Mouse (Mus musculus) heart, postnatal 4 days (tissue): Measurements from ENCODE around the gene Itk. TPM values are rescaled to one million over a fixed set of nuclear protein-coding genes. Genes with fewer than 3 reads are reported as not detected.

ENCODE experiments used
- total RNA-seq, 2 experiments: library from RNA; stranded (reverse); gene quantifications; 2 replicates each; pipeline ENCODE4 v1.2.3; 2021

Gene Itk
- total RNA-seq, 2 experiments from 2014 or later, result 0.18 to 0.21 TPM

Other genes starting within 250 kb of the Itk start
- 1 to 10 TPM; 2.5 to 2.7 TPM for gene Nipal4, start 223.0 kb downstream of the Itk start, total RNA-seq
- gene Fndc9, start 154.0 kb downstream of the Itk start, total RNA-seq, result not detected
- 10 to 100 TPM; 14.8 to 15.3 TPM for gene Cyfip2, start 76.7 kb downstream of the Itk start, total RNA-seq
- not detected for gene Fam71b, start 7.0 kb upstream of the Itk start, total RNA-seq
- 10 to 100 TPM; 27.2 to 28.0 TPM for gene Med7, start 47.4 kb upstream of the Itk start, total RNA-seq
- under 1 TPM; 0.14 to 0.20 TPM for gene Havcr2, start 65.4 kb upstream of the Itk start, total RNA-seq
- gene Gm12169, start 134.7 kb upstream of the Itk start, total RNA-seq, result not detected
- not detected for gene BC053393, start 182.0 kb upstream of the Itk start, total RNA-seq
- gene Dppa1, start 239.7 kb upstream of the Itk start, total RNA-seq, result not detected